Mouse (Mus musculus) yolk sac, embryonic 10.5 days (tissue): ENCODE measurements at regions not wholly inside any gene's neighbourhood (a gene's known extent, or its start where the extent isn't known, plus 50 kb on each side); places are given as distances from the start of the nearest gene placed in this dataset.
"Not testable (repeated sequence)": the region's sequence is repeated elsewhere in the genome, so short reads cannot be mapped to it uniquely, and the experiment has no call there.

Experiments
- DNase-seq: peaks from one replicate; pipeline ENCODE4 v3.0.0-alpha.2; 2017; ENCODE audit warnings: low spot score

DNA sequence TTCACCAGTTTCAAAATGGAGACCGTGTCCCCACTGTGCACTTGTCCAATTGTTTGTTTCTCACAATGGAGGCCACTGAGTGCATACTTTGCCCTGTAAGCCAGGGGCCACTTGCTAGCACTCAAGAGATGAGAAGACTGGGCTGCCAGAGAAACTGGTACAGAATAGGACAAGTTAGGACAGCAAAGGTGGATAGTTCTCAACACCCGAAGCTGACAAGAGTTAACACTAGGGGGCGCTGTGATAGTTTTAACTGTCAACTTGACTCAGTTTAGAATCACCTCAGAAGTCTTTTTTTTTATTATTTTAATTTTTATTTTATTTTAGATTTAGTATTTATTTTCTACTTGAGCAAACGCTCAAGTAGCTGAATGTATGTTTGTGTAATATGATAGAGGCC lies 188.2 kb upstream of the Asap2 start:
- not testable (repeated sequence) for DNase-seq

DNA sequence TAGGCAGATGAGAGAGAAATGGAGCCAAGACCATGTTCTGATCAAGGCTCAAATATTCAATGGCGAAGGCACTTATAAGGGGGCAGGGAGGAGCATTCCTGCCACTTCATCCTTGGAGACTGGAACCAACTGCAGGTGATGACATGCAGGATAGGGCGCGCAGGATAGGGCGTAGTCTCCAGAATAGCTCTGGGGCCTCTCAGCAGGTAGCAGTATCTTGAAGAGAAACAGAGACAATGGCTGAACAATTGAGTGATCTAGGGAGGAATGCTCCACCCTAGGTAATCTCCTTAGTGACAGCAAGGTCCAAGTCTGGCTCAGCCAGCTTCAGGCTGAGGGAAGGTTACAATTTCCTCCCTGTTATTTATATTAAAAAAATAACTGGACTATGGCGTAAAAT lies 184.8 kb upstream of the Asap2 start:
- not testable (repeated sequence) for DNase-seq

DNA sequence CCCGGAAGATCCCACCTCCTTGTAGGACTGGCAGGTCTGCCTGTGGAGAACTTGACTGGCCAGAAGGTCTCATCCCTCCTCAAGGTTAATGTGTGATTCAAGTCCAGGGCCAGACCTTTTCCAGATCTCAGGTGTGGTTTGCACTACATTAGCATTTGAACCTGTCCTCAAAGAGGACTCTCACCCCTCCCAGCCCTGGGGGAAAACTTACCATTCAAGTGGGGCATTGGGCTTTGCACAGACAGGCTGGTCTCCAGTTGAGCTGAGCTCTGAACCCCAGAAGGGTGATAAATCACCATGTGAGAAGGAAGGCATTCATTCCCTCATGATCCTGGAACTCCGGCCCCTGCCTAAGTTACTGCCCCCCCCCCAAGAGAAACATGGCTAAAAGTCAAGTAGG lies 183.6 kb upstream of the Asap2 start:
- no peak for DNase-seq

DNA sequence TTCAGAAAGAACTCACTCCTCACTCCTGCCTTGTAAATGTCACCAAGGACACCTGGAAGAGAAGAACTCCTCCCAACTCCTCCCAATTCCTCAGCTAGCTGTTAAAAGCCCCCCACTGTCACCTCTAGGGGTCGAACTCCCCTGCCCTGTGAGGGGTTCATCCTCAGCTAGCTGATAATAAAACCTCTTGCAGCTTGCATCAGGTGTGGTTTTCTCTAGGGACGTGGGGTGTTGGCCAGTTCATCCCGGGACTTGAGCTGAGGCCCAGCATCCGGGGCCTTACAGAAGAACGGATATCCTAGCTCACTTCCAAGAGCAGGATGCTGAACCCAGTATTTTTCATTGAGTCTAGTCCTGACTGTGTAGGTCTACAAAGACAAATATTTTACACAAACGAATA lies 176.4 kb upstream of the Asap2 start:
- DNase-seq: not testable (repeated sequence)

DNA sequence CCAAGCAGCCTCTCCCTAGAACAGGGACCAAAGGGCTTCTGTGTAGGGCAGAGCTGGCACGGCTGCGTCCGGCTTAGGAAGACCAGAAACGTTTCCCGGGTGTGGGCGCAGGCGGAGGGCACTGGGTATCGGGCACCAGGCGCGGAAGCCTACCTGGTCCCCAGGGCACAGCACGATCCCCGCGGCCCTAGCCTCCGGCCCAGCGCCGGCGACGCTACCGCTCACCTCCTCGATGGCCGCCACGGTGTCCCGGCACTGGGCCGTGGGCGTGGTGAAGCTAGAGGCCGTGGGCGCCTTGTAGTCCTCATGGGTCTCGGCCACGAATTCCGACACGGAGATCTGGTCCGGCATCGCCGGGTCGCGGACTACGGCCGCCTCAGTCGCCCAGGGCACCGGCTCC lies 175.1 kb upstream of the Asap2 start:
- not testable (repeated sequence) for DNase-seq

DNA sequence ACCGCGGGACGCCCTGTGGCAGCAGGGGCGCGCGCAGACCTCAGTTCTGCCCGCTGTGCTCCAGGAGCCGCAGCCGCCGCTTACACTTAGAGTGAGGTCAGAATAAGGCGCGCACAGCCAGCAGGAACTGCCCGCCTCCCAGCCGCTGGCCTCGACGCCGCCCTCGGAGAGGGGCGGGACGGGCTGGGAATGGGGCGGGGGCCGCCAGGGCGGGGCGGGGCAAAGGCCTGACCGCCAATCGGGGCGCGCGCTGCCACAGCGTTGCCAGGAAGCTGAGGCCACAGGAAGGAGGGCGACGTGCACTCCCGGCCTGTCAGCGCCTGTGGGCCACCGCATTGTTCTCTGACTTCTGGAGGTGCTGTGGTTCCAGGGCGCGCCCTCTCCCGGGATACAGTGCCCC lies 174.7 kb upstream of the Asap2 start:
- DNase-seq: peak; percentile 89

DNA sequence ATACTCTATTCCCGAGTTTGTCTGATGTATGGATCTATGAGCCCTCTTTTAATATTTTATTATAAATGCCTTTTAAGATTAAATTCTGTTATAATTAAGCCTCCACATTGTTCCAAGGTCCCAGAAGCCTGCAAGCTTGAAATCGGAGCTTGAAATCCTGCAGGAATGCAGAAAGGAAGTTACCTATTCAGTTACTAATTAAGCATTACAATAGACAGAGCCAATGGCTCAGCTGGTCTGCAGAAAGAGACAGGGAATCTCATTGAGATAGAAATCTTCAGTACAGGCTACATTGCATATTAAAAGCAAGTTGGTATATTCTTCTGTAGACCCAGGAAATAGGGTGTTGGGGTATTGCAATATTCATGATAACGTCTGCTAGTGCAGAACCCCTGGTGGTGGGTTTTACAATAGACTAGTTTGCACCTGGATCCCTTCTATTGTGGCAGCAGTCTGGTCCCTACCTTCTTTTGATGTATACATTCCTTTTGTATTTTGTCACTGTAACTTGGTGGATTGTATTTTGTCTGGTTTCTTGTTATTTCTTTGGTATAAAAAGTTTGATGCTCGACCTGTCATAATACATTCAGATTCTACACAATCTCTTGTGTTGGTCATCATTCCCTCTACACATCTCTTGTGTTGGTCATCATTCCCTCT lies 146.5 kb upstream of the Asap2 start:
- DNase-seq: not testable (repeated sequence)

DNA sequence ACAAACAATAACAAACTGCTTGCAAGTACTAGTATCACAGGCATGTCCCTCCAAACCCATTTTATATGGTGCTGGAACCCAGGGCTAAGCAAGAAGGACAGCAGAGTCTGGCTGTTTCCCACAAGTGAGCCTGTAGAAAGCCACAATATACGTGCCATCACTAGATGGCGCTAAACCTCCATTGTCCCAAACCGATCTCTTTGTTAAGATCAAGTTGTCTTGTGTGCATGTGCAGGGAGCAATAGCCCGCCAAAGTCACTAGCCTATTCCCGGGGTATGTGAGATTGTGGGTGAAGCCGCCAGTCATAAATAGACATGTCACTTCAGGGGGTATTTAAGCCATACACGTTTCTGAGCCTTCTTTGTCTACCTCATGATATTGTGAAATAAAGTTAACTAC lies 145.4 kb upstream of the Asap2 start:
- peak; percentile 26 for DNase-seq

DNA sequence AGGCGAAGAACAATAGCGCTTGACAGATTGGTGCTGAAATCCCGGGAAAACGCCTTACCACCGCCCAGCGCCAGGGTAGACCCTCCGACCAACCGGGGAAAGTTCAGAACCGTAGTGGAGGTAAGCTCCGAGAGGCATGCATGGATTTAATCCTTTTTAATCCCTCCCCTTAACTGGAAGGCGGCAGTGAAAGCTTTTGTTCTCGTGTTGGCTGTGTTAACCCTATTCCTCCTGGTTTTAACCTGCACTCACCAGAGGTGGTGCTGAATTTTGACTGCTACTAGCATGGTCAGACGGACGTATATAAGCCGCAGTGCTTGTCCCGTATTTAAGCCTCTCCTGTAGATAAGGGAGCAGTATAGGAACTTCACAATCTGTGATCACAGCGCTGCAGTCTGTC lies 145.0 kb upstream of the Asap2 start:
- DNase-seq: peak; percentile 16

DNA sequence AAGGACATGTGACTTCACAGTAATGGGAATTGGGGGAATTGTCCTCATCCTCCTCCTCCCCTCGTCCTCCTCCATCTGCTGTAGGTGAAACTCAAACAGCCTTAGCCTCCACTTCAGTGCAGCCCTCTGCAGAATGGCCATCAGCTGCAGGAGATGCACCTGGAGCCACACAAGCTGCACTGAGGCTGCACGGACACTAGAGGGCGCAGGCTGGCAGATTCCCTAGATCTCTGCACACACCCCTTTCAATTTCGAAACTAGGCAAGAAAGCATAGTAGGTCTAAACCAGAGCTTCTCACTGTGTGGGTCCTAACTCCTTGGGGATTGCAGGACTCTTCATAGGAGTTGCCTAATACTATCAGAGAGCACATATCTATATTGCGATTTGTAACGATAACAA lies 106.2 kb upstream of the Asap2 start:
- not testable (repeated sequence) for DNase-seq

DNA sequence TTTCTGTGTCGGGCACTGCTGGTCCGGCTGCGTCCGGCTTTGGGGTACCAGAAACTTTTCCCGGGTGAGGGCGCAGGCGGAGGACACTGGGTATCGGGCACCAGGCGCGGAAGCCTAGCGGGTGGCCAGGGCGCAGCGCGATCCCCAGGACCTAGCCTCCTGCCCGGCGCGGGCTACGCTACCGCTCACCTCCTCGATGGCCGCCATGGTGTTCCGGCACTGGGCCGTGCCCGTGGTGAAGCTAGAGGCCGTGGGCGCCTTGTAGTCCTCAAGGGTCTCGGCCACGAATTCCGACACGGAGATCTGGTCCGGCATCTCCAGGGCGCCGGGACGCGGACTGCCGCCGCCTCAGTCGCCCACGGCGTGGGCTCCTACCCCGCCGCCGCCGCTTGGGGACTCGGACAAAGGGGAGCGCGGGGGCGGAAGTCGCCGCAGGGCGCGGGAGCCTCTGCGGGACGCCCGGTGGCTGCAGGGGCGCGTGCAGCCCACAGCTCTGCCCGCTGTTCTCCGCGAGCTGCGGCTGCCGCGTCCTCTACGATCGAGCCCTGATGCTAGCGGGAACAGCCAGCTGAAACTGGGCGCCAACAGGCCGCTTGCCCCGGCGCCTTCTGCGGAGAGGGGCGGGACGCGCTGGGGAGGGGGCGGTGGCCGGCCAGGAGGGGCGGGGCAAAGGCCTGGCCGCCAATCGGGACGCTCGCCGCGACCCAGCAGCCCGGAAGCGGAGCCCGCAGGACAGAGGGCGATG lies 69.4 kb upstream of the Asap2 start:
- DNase-seq: peak; percentile 85

DNA sequence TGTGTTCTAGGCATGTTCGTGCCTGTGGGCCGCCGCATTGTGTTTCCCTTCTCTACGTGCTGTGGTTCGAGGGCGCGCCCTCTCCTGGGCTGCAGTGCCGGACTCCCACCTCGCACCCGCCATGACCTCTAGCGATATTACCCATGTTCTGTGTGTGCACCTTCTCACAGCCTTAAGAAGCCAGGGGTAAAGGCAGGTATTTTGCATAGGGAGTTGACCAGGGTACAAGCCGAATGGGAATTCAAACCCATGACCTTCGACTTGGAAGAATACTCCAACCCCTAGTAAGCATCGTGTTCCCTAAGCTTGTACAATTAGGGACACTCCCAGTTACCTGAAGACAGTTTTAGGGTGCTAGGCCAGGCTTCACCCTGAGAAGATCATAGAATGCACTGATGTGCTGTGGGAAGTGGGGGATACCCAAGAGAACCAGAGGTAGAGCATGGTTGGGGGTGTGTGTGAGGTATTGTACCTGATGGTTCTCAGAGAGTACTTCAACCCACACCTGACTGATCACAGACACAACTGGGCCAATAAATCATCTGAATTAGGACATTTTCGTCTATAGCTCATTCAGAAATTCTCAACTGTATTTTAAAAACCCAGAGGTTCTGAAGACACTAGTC lies 68.7 kb upstream of the Asap2 start:
- DNase-seq: peak; percentile 34

DNA sequence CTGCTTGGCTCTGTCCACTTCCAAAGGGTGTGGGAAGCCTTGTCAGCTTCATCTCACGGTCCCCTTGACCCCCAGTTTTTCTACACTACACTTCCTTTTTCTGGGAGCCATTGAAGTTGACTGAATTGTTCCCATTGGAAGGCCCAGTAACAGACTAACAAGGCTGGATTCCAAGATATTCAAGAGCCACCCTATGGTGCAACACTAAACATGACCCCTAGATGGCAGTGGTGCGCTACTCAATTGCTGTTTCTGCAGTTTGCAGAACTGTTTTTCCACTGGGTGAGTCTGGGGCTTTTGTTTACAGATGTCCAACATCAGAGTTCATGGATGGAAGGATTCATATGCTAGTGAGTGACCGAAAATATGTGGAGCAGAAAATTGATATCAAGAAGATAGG lies 61.3 kb upstream of the Asap2 start:
- peak; percentile 17 for DNase-seq
